Mouse (Mus musculus) right cerebral cortex, adult 18-20 months (tissue): Measurements from ENCODE around the gene Fbxo3.
"Not testable (repeated sequence)": the region's sequence is repeated elsewhere in the genome, so short reads cannot be mapped to it uniquely, and the experiment has no call there.

ENCODE experiments used
- DNase-seq: peaks from one replicate; pipeline ENCODE4 v3.0.0; 2022; ENCODE audit warnings: mixed read lengths

Gene Fbxo3

GRCm38 (mm10) chr2:104097396-104097795 is 69.9 kb downstream of the Fbxo3 start:
- not testable (repeated sequence) for DNase-seq

GRCm38 (mm10) chr2:104098529-104099230 is 71.2 kb downstream of the Fbxo3 start:
- DNase-seq = no peak

GRCm38 (mm10) chr2:104099231-104099585 is 71.7 kb downstream of the Fbxo3 start:
- no peak for DNase-seq

GRCm38 (mm10) chr2:104099946-104100345 is 72.4 kb downstream of the Fbxo3 start:
- DNase-seq = no peak

- no peak for DNase-seq
Measured at GRCm38 (mm10) chr2:104104800-104105199, 77.3 kb downstream of the Fbxo3 start.

- not testable (repeated sequence) for DNase-seq
Measured at GRCm38 (mm10) chr2:104109021-104109420, 81.5 kb downstream of the Fbxo3 start.

- DNase-seq = no peak
Measured at GRCm38 (mm10) chr2:104109528-104109927, 82.0 kb downstream of the Fbxo3 start.

GRCm38 (mm10) chr2:104110031-104110430 is 82.5 kb downstream of the Fbxo3 start:
- no peak for DNase-seq

- not testable (repeated sequence) for DNase-seq
Measured at GRCm38 (mm10) chr2:104111170-104111797, 83.8 kb downstream of the Fbxo3 start.
